Mouse (Mus musculus) liver, embryonic 11.5 days (tissue): ENCODE results near the gene Coro2b. TPM values are rescaled to one million over a fixed set of nuclear protein-coding genes. Genes with fewer than 3 reads are reported as not detected.

ENCODE experiments used
- ATAC-seq: fragments of 200-750 bp; cut with Nextera tagmentation; replicated peaks from 2 replicates; pipeline ENCODE4 v1.8.0; 2017; ENCODE audit warnings: moderate number of reproducible peaks, mild to moderate bottlenecking, moderate TSS enrichment, moderate library complexity; ENCODE audit not compliant: low FRiP score
- DNase-seq: peaks from one replicate; pipeline ENCODE4 v3.0.0-alpha.2; 2017; ENCODE audit warnings: low spot score
- H3K27ac ChIP-seq: fragments of 300-500 bp; sonication (generic); 2 replicates; pipeline ENCODE4 v1.5.1; 2014; ENCODE audit warnings: mild to moderate bottlenecking, low read depth, low read length, control low read depth
- H3K27me3 ChIP-seq: fragments of 300-500 bp; sonication (generic); replicated peaks from 2 replicates; pipeline ENCODE4 v1.6.1; 2014; ENCODE audit warnings: low read length, mixed read lengths; ENCODE audit not compliant: control insufficient read depth, insufficient read depth
- H3K36me3 ChIP-seq: fragments of 300-500 bp; sonication (generic); 2 replicates; pipeline ENCODE4 v1.6.1; 2014; ENCODE audit warnings: mild to moderate bottlenecking, low read length, moderate library complexity, mixed read lengths; ENCODE audit not compliant: control insufficient read depth, insufficient read depth
- H3K4me1 ChIP-seq: fragments of 300-500 bp; sonication (generic); replicated peaks from 2 replicates; pipeline ENCODE4 v1.6.1; 2014; ENCODE audit warnings: low read length, mixed read lengths; ENCODE audit not compliant: control insufficient read depth, insufficient read depth
- H3K4me2 ChIP-seq: fragments of 300-500 bp; sonication (generic); 2 replicates; pipeline ENCODE4 v1.6.1; 2014; ENCODE audit warnings: mild to moderate bottlenecking, control low read depth, moderate library complexity
- H3K4me3 ChIP-seq: fragments of 300-500 bp; sonication (generic); 2 replicates; pipeline ENCODE4 v1.5.1; 2014; ENCODE audit warnings: low read depth, low read length, control low read depth
- H3K9ac ChIP-seq: fragments of 300-500 bp; sonication (generic); 2 replicates; pipeline ENCODE4 v1.6.1; 2014; ENCODE audit warnings: low read depth, low read length, control low read depth
- H3K9me3 ChIP-seq: fragments of 300-500 bp; sonication (generic); 2 replicates; pipeline ENCODE4 v1.6.1; 2016; ENCODE audit warnings: low read length, inconsistent platforms, mixed read lengths; ENCODE audit not compliant: control insufficient read depth
- WGBS: fragments of 180-500 bp; shearing (Covaris S2); extraction: QIAGEN DNeasy Blood & Tissue Kit; methylation state at CpG from one replicate; pipeline ENCODE4 v1.1.7; 2014; 5-methylcytosine and 5-hydroxymethylcytosine counted together
- polyA plus RNA-seq: library from polyadenylated mRNA; unstranded; fragments of >200 nt; fragmentation: Nextera tagmentation; extraction: Ambion mirVana; gene quantifications from 2 replicates; pipeline ENCODE4 v1.2.1, GENCODE M21; 2014

Gene Coro2b
- polyA plus RNA-seq, 1 experiment from 2014 or later, result 4.8 TPM

GRCm38 (mm10) chr9:62385062-62385461 lies 151.8 kb downstream of the Coro2b start:
- H3K4me1 ChIP-seq, result peaks cover 24% of the 10 kb centered on the region
- no peaks in the 10 kb centered on the region for H3K27me3 ChIP-seq
- no peak overlapping the region for H3K4me3 ChIP-seq
- no peak for DNase-seq
- H3K9me3 ChIP-seq, result no peaks in the 10 kb centered on the region
- no peak overlapping the region for H3K4me2 ChIP-seq
- ATAC-seq, result peak; percentile 91
- WGBS, result 50% methylated on average over 6 of the region's 6 CpGs
- H3K9ac ChIP-seq, result no peak overlapping the region
- H3K27ac ChIP-seq, result no peak overlapping the region
- H3K36me3 ChIP-seq, result no peaks in the 10 kb centered on the region

- H3K9me3 ChIP-seq, result no peaks in the 10 kb centered on the region
- DNase-seq (no peak), ATAC-seq (no peak)
- H3K4me1 ChIP-seq, result peaks cover 24% of the 10 kb centered on the region
- no peak overlapping the region for H3K4me2 ChIP-seq
- no peak overlapping the region for H3K4me3 ChIP-seq
- H3K27ac ChIP-seq, result no peak overlapping the region
- H3K9ac ChIP-seq, result no peak overlapping the region
- H3K27me3 ChIP-seq, result no peaks in the 10 kb centered on the region
- H3K36me3 ChIP-seq, result peaks cover 12% of the 10 kb centered on the region
- WGBS, result 88% methylated on average over 10 of the region's 10 CpGs
Measured at GRCm38 (mm10) chr9:62382519-62383084, 154.2 kb downstream of the Coro2b start.

DNA sequence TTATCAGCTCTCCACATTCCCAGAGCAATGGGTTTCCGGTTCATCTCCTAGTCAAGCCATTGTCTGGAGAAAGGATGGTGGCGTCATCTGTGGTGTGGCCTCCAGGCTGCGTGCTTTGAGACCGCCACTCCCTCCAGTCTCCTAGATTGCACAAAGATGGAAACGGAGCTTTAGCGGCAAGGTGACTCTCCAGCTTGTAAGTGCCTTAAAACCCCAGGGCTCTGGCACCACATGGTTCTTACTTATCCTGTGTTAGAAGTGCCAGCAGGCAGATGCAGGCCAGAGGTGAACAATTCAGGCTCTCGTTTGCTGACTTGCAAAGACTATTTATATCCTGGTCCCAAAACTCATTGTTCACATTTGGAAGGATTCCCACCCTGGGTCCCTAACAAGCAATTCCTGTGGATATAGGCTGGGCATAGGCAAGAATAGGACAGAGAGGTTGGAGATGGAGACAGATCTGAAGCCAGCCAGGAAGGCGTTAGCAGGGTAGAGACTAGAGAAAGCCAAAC lies 155.4 kb downstream of the Coro2b start:
- peaks cover 24% of the 10 kb centered on the region for H3K4me1 ChIP-seq
- H3K9me3 ChIP-seq, result no peaks in the 10 kb centered on the region
- ATAC-seq (peak; percentile 35; the same call in 1 of the 2 replicates), DNase-seq (no peak)
- H3K4me3 ChIP-seq, result no peak overlapping the region
- no peak overlapping the region for H3K9ac ChIP-seq
- no peak overlapping the region; the same call in 1 of the 2 replicates for H3K27ac ChIP-seq
- peaks cover 15% of the 10 kb centered on the region for H3K36me3 ChIP-seq
- no peak overlapping the region for H3K4me2 ChIP-seq
- H3K27me3 ChIP-seq, result no peaks in the 10 kb centered on the region
- WGBS, result 53% methylated on average over 8 of the region's 8 CpGs

- Histone ChIP-seq H3K4me3 (no peak overlapping the region), H3K27ac (0 out of 2 replicates have a peak overlapping the region, but pooled peaks have one; percentile 26), H3K9me3 (no peaks in the 10 kb centered on the region), H3K4me1 (peaks cover 28% of the 10 kb centered on the region), H3K9ac (no peak overlapping the region), H3K36me3 (peaks cover 26% of the 10 kb centered on the region), H3K4me2 (no peak overlapping the region), H3K27me3 (no peaks in the 10 kb centered on the region)
- 58% methylated on average over 5 of the region's 5 CpGs for WGBS
- 0 out of 2 replicates have a peak, but pooled peaks have one; percentile 28 for ATAC-seq
- DNase-seq, result no peak
Measured at GRCm38 (mm10) chr9:62380351-62380750, 156.5 kb downstream of the Coro2b start.

DNA sequence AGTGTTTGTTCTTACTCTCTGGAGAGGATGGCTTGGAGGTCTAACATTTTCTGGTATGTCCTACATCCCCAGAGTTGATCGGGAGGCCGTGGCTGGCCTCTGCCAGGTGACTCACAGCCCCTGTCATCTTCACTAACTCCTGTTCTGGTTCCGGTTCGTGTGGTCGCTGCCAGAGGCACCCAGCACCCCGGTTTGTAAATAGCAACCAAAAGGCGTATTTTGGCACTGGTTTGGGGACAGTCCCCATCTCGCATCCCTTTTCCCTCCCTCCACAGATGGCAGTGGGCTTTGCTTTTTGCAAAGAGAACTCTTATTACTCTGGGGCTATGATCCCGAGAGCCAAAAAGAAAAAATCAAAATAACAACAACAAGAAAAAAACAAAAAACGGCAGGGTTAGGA lies 158.9 kb downstream of the Coro2b start:
- H3K4me2 ChIP-seq, result no peak overlapping the region
- H3K9me3 ChIP-seq, result no peaks in the 10 kb centered on the region
- peaks cover 37% of the 10 kb centered on the region for H3K36me3 ChIP-seq
- peaks cover 43% of the 10 kb centered on the region for H3K4me1 ChIP-seq
- no peak for ATAC-seq
- H3K9ac ChIP-seq, result no peak overlapping the region
- no peaks in the 10 kb centered on the region for H3K27me3 ChIP-seq
- 91% methylated on average over 10 of the region's 10 CpGs for WGBS
- no peak overlapping the region for H3K27ac ChIP-seq
- no peak overlapping the region for H3K4me3 ChIP-seq
- no peak for DNase-seq

DNA sequence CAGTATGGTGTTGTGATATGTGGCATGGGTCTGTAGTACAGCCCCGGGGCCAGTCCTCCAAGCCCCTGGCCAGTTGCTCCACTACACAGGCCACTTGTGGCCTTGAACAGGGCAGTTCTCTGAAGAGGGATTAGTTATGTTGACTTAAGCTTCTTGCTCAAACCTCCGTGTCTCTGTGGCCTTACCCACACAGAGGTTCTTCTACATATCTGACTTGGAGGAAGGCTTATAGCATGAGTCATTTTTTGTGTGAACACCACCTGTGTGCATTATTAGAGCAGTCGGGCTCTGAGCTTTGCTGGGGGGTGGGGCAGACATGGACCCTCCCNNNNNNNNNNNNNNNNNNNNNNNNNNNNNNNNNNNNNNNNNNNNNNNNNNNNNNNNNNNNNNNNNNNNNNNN lies 162.6 kb downstream of the Coro2b start:
- H3K9me3 ChIP-seq, result no peaks in the 10 kb centered on the region
- H3K27me3 ChIP-seq, result no peaks in the 10 kb centered on the region
- no peak for DNase-seq
- H3K4me3 ChIP-seq, result no peak overlapping the region
- ATAC-seq, result no peak
- H3K9ac ChIP-seq, result peak overlapping the region; percentile 20; the same call in 1 of the 2 replicates
- H3K27ac ChIP-seq, result no peak overlapping the region; the same call in 1 of the 2 replicates
- H3K4me2 ChIP-seq, result peak overlapping the region; percentile 3; the same call in 1 of the 2 replicates
- WGBS, result 66% methylated on average over 3 of the region's 3 CpGs
- H3K36me3 ChIP-seq, result peaks cover 39% of the 10 kb centered on the region
- H3K4me1 ChIP-seq, result peaks cover 53% of the 10 kb centered on the region

GRCm38 (mm10) chr9:62373222-62374123 lies 163.4 kb downstream of the Coro2b start:
- no peak for DNase-seq
- H3K27ac ChIP-seq, result no peak overlapping the region
- H3K4me3 ChIP-seq, result no peak overlapping the region
- H3K4me1 ChIP-seq, result peaks cover 61% of the 10 kb centered on the region
- ATAC-seq, result peak; percentile 46; the same call in 1 of the 2 replicates
- no peaks in the 10 kb centered on the region for H3K9me3 ChIP-seq
- H3K9ac ChIP-seq, result no peak overlapping the region
- no peak overlapping the region for H3K4me2 ChIP-seq
- 54% methylated on average over 18 of the region's 18 CpGs for WGBS
- no peaks in the 10 kb centered on the region for H3K27me3 ChIP-seq
- H3K36me3 ChIP-seq, result peaks cover 36% of the 10 kb centered on the region

DNA sequence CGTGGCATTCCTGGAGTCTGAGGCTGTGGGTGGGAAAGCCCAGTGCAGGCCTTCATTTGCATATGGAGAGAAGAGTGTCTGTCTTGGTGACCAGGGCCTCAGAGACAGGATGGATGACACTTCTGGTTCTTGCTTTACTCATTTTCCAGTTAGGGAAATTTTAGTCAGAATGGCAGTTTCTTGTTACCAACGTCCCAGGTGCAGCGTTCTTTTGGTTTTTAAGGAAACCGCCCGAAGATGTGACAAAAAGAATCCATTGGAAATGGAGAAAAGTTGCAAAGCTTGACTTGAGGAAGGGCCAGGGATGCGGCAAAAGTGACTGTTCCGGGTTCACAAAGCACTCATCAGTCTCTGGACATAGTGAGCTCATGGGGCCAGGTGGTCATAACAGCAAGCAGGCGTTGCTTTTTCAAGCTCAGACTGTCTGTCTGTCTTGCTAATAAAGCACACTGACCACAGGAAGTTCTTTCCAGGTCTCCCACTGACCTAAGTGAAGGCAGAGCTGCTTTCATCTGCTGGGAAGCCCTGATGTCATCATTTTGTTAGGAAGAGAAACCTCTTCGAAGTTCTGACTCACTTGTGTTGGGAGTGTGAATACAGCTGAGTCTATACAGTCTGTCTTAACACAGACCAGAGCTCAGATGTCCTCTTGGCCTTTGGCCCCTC lies 164.2 kb downstream of the Coro2b start:
- Histone ChIP-seq H3K36me3 (peaks cover 31% of the 10 kb centered on the region), H3K4me2 (no peak overlapping the region), H3K9me3 (no peaks in the 10 kb centered on the region), H3K4me3 (no peak overlapping the region), H3K4me1 (peaks cover 68% of the 10 kb centered on the region), H3K9ac (no peak overlapping the region), H3K27ac (no peak overlapping the region), H3K27me3 (no peaks in the 10 kb centered on the region)
- ATAC-seq (no peak), DNase-seq (no peak)
- 82% methylated on average over 9 of the region's 9 CpGs for WGBS
